Mouse (Mus musculus) testis, adult 10 weeks (tissue): ENCODE results near the gene Tnfrsf1b. TPM values are rescaled to one million over a fixed set of nuclear protein-coding genes. Genes with fewer than 3 reads are reported as not detected.

ENCODE experiments used
- polyA plus RNA-seq: library from polyadenylated mRNA; stranded (reverse); fragments of 350-450 nt; fragmentation: Illumina TruSeq; extraction: RNeasy Lipid Tissue Mini Kit (QIAGEN cat#74804); gene quantifications from one replicate; pipeline ENCODE4 v1.2.3, GENCODE M21; 2014; ENCODE audit warnings: low read depth, low replicate concordance

Gene Tnfrsf1b
- 0.39 TPM for polyA plus RNA-seq

GRCm38 (mm10) chr4:145246173-145247011, at the start of gene Tnfrsf1b:
Gene Tnfrsf1b, minus strand, starts transcription at chr4:145246870.

GRCm38 (mm10) chr4:145194559-145195162, 52.0 kb downstream of the Tnfrsf1b start, which contains the start of gene Vps13d:
Gene Vps13d, minus strand, starts transcription at chr4:145195005.

Other genes with a start within 250 kb of the Tnfrsf1b start
- gene Vps13d, start 51.9 kb downstream of the Tnfrsf1b start, polyA plus RNA-seq = 8.3 TPM
- 0.43 TPM for gene Tnfrsf8, start 68.3 kb upstream of the Tnfrsf1b start, polyA plus RNA-seq